Comparison of ENCODE assay signal across 17 mouse cellular contexts in the genomic region with DNA sequence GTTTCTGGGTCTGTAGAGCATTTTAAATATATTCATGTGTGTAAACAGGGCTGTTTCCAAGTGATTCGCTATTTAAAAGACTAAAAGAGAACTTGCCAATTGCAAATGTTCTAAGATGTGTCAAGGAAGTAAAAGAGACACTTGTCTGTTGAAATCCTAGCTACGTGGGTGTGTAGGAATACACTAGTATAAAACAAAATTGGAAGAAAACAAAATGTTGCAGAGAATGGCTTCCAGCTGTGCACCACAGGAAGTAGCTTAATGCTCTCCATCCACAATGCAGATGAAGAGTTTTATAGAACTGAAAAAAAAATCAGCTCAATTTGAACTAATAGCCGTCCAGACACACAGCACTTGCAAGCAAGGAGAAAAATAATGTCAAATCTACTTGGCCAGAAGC.
DNase-seq lines count a peak whose midpoint lies in the region; ATAC-seq and TF ChIP-seq lines count a peak whose summit lies in the region.
"Had no signal": no experiment of that assay in that cellular context is flagged by ENCODE, and none has a peak within 500 bp of the region (broad histone marks: within the 10 kb centered on the region; RNA-seq: fewer than 3 reads in every experiment).

No protein-coding gene starts in this region.

- no peak for DNase-seq in forebrain, postnatal 0 days
- DNase-seq in kidney, postnatal 0 days (ENCODE audit: low spot score): peak; percentile 50
- no peak for DNase-seq in kidney, postnatal 25 days
- peak; percentile 7 for DNase-seq in midbrain, embryonic 14.5 days
- no peak for DNase-seq in adrenal gland, postnatal 4 days (ENCODE audit: low spot score in 2 of 2)
- DNase-seq: adrenal gland, postnatal 25 days; embryo, embryonic 11 days; gastrocnemius, postnatal 36 days; kidney, adult 8-10 months; liver, embryonic 13.5 days; thymus, postnatal 25 days had no signal

- TF ChIP-seq CTCF in forebrain, postnatal 0 days (IDR thresholded peaks at IDR 0.05; ENCODE audit: low read depth): no peak
- TF ChIP-seq CTCF in kidney, postnatal 0 days (IDR thresholded peaks at IDR 0.05; ENCODE audit: low read depth): no peak

- H3K36me3 ChIP-seq in forebrain, postnatal 0 days (ENCODE audit: insufficient read depth): no peaks in the 10 kb centered on the region
- H3K36me3 ChIP-seq in forebrain, embryonic 13.5 days (ENCODE audit: poor library complexity, severe bottlenecking): no peaks in the 10 kb centered on the region
- H3K36me3 ChIP-seq in kidney, postnatal 0 days (ENCODE audit: insufficient read depth, low read length): no peaks in the 10 kb centered on the region
- no peaks in the 10 kb centered on the region for H3K36me3 ChIP-seq in midbrain, embryonic 14.5 days (ENCODE audit: control insufficient read depth, insufficient read depth, low read length)
- no peaks in the 10 kb centered on the region for H3K36me3 ChIP-seq in midbrain, embryonic 16.5 days (ENCODE audit: control insufficient read depth, insufficient read depth, low read length)
- H3K36me3 ChIP-seq: liver, embryonic 13.5 days had no signal

- WGBS in forebrain, postnatal 0 days: 18% methylated on average over 3 of the region's 3 CpGs
- 22% methylated on average over 3 of the region's 3 CpGs for WGBS in forebrain, embryonic 13.5 days
- WGBS in kidney, postnatal 0 days: 40% methylated on average over 3 of the region's 3 CpGs
- WGBS in midbrain, embryonic 14.5 days: 28% methylated on average over 3 of the region's 3 CpGs
- 25% methylated on average over 3 of the region's 3 CpGs for WGBS in midbrain, embryonic 16.5 days

- H3K27me3 ChIP-seq in forebrain, postnatal 0 days (ENCODE audit: insufficient read depth, low read length): no peaks in the 10 kb centered on the region
- no peaks in the 10 kb centered on the region for H3K27me3 ChIP-seq in forebrain, embryonic 13.5 days
- H3K27me3 ChIP-seq in kidney, postnatal 0 days (ENCODE audit: insufficient read depth, low read length): no peaks in the 10 kb centered on the region
- no peaks in the 10 kb centered on the region for H3K27me3 ChIP-seq in midbrain, embryonic 14.5 days (ENCODE audit: control insufficient read depth, insufficient read depth, low read length)
- H3K27me3 ChIP-seq in midbrain, embryonic 16.5 days (ENCODE audit: control insufficient read depth, insufficient read depth, low read depth, low read length): no peaks in the 10 kb centered on the region
- H3K27me3 ChIP-seq: liver, embryonic 13.5 days had no signal

- H3K4me2 ChIP-seq in forebrain, postnatal 0 days (ENCODE audit: low read depth): no peak overlapping the region
- H3K4me2 ChIP-seq in forebrain, embryonic 13.5 days: no peak overlapping the region
- H3K4me2 ChIP-seq in kidney, postnatal 0 days (ENCODE audit: low read length): no peak overlapping the region
- H3K4me2 ChIP-seq in midbrain, embryonic 14.5 days (ENCODE audit: low read length): no peak overlapping the region
- H3K4me2 ChIP-seq in midbrain, embryonic 16.5 days (ENCODE audit: low read length): no peak overlapping the region
- H3K4me2 ChIP-seq: liver, embryonic 13.5 days; midbrain, embryonic 11.5 days had no signal

- H3K9ac ChIP-seq in forebrain, postnatal 0 days: no peak overlapping the region
- no peak overlapping the region for H3K9ac ChIP-seq in forebrain, embryonic 13.5 days
- no peak overlapping the region for H3K9ac ChIP-seq in kidney, postnatal 0 days (ENCODE audit: low read depth, low read length)
- no peak overlapping the region for H3K9ac ChIP-seq in midbrain, embryonic 14.5 days (replicated peaks; ENCODE audit: low read length)
- H3K9ac ChIP-seq in midbrain, embryonic 16.5 days (ENCODE audit: low read depth, low read length): no peak overlapping the region
- H3K9ac ChIP-seq: liver, embryonic 13.5 days had no signal

- no peak for ATAC-seq in forebrain, postnatal 0 days
- no peak for ATAC-seq in forebrain, embryonic 13.5 days
- ATAC-seq in kidney, postnatal 0 days (replicated peaks; ENCODE audit: low FRiP score, low read depth): no peak
- no peak for ATAC-seq in midbrain, embryonic 14.5 days (ENCODE audit: low FRiP score, low TSS enrichment)
- ATAC-seq in midbrain, embryonic 16.5 days: no peak
- ATAC-seq: forebrain, embryonic 16.5 days had no signal

- no peak overlapping the region for H3K4me3 ChIP-seq in forebrain, postnatal 0 days (ENCODE audit: low read depth, low read length)
- H3K4me3 ChIP-seq in forebrain, embryonic 13.5 days: no peak overlapping the region
- H3K4me3 ChIP-seq in kidney, postnatal 0 days (replicated peaks; ENCODE audit: low read depth, low read length): no peak overlapping the region
- no peak overlapping the region for H3K4me3 ChIP-seq in midbrain, embryonic 14.5 days (replicated peaks; ENCODE audit: low read depth, low read length)
- H3K4me3 ChIP-seq in midbrain, embryonic 16.5 days (ENCODE audit: low read depth, low read length): no peak overlapping the region
- H3K4me3 ChIP-seq: left cerebral cortex, adult 2 months; liver, embryonic 13.5 days had no signal

- no peaks in the 10 kb centered on the region for H3K4me1 ChIP-seq in forebrain, postnatal 0 days (ENCODE audit: insufficient read depth)
- H3K4me1 ChIP-seq in forebrain, embryonic 13.5 days: no peaks in the 10 kb centered on the region
- H3K4me1 ChIP-seq in kidney, postnatal 0 days (replicated peaks; ENCODE audit: insufficient read depth, low read length): no peaks in the 10 kb centered on the region
- H3K4me1 ChIP-seq in midbrain, embryonic 14.5 days (ENCODE audit: control insufficient read depth, insufficient read depth, low read length): no peaks in the 10 kb centered on the region
- H3K4me1 ChIP-seq in midbrain, embryonic 16.5 days (ENCODE audit: control insufficient read depth, insufficient read depth, low read length): no peaks in the 10 kb centered on the region
- H3K4me1 ChIP-seq: liver, embryonic 13.5 days had no signal

- no peaks in the 10 kb centered on the region for H3K9me3 ChIP-seq in forebrain, postnatal 0 days (ENCODE audit: low read length)
- H3K9me3 ChIP-seq in forebrain, embryonic 13.5 days (replicated peaks): no peaks in the 10 kb centered on the region
- no peaks in the 10 kb centered on the region for H3K9me3 ChIP-seq in kidney, postnatal 0 days (replicated peaks; ENCODE audit: low read length)
- no peaks in the 10 kb centered on the region for H3K9me3 ChIP-seq in midbrain, embryonic 14.5 days (ENCODE audit: control insufficient read depth, low read length)
- H3K9me3 ChIP-seq in midbrain, embryonic 16.5 days (replicated peaks; ENCODE audit: control insufficient read depth, low read length, poor library complexity, severe bottlenecking): no peaks in the 10 kb centered on the region
- H3K9me3 ChIP-seq: liver, embryonic 13.5 days had no signal

- H3K27ac ChIP-seq in forebrain, postnatal 0 days (ENCODE audit: low read depth, low read length): 0 out of 2 replicates have a peak overlapping the region, but pooled peaks have one; percentile 5
- H3K27ac ChIP-seq in forebrain, embryonic 13.5 days: no peak overlapping the region
- no peak overlapping the region for H3K27ac ChIP-seq in kidney, postnatal 0 days
- no peak overlapping the region for H3K27ac ChIP-seq in midbrain, embryonic 14.5 days (replicated peaks; ENCODE audit: low read depth, low read length)
- no peak overlapping the region for H3K27ac ChIP-seq in midbrain, embryonic 16.5 days (ENCODE audit: low read length)
- H3K27ac ChIP-seq: liver, embryonic 13.5 days; macrophage had no signal

Comparison
In these comparisons a context has a peak if more than half of its experiments do, and no peak if none do; other contexts are left out.
1. DNase-seq: peak in kidney, postnatal 0 days (single experiment) and midbrain, embryonic 14.5 days (single experiment); none in forebrain, postnatal 0 days (single experiment), kidney, postnatal 25 days (0 of 2) and adrenal gland, postnatal 4 days (0 of 2).